Mouse (Mus musculus): ENCODE data around the gene Kremen1.

- no peak for TF ChIP-seq SIN3A (IDR thresholded peaks at IDR 0.05; ENCODE audit: low read length)
- no peak for TF ChIP-seq POLR2A (IDR thresholded peaks at IDR 0.05; ENCODE audit: control insufficient read depth in 1 of 2, insufficient read depth in 1 of 2, low read depth in 1 of 2, low read length in 2 of 2, poor library complexity in 1 of 2)
- no peak for TF ChIP-seq CTCF (IDR thresholded peaks at IDR 0.05 in 2 of 3, conservative IDR thresholded peaks at IDR 0.05 in 1 of 3; ENCODE audit: control insufficient read depth in 1 of 3, insufficient read depth in 1 of 3, low read depth in 2 of 3, low read length in 3 of 3, poor library complexity in 1 of 3, severe bottlenecking in 1 of 3)
- TF ChIP-seq MEF2A (IDR thresholded peaks at IDR 0.05; ENCODE audit: extremely low read depth, insufficient replicate concordance, low read depth, low read length, poor library complexity, severe bottlenecking) = no peak
- TF ChIP-seq GATA1 (IDR thresholded peaks at IDR 0.05; ENCODE audit: low read depth, low read length) = no peak
- no peak for TF ChIP-seq BHLHE40 (IDR thresholded peaks at IDR 0.05; ENCODE audit: borderline replicate concordance, low read depth, low read length)
- TF ChIP-seq MAX (IDR thresholded peaks at IDR 0.05; ENCODE audit: low read length) = no peak
- no peak for TF ChIP-seq MAZ (IDR thresholded peaks at IDR 0.05; ENCODE audit: low read depth, low read length)
Measured at GRCm38 (mm10) chr11:5243812-5244748, 17.3 kb downstream of the Kremen1 start.
